Mouse (Mus musculus) forebrain, embryonic 11.5 days (tissue): ENCODE measurements around the gene 9830107B12Rik. TPM values are rescaled to one million over a fixed set of nuclear protein-coding genes. Genes with fewer than 3 reads are reported as not detected.
A peak's percentile ranks its signal among the peaks of the same experiment; 100 is the strongest.

Source experiments
- ATAC-seq: fragments of 200-750 bp; cut with Nextera tagmentation; replicated peaks from 2 replicates; pipeline ENCODE4 v1.8.0; 2017; ENCODE audit warnings: moderate TSS enrichment; ENCODE audit not compliant: low FRiP score
- DNase-seq: peaks from one replicate; pipeline ENCODE4 v3.0.0-alpha.2; 2017; ENCODE audit warnings: low spot score
- H3K27ac ChIP-seq: fragments of 300-500 bp; sonication (generic); 2 replicates; pipeline ENCODE4 v1.5.1; 2014; ENCODE audit warnings: low read depth, low read length
- H3K27me3 ChIP-seq: fragments of 300-500 bp; sonication (generic); 2 replicates; pipeline ENCODE4 v1.6.1; 2014; ENCODE audit warnings: mild to moderate bottlenecking, low read length, mixed read lengths; ENCODE audit not compliant: control insufficient read depth, insufficient read depth
- H3K36me3 ChIP-seq: fragments of 300-500 bp; sonication (generic); 2 replicates; pipeline ENCODE4 v1.6.1; 2014; ENCODE audit warnings: mild to moderate bottlenecking, low read length, moderate library complexity, mixed read lengths; ENCODE audit not compliant: control insufficient read depth, insufficient read depth
- H3K4me1 ChIP-seq: fragments of 300-500 bp; sonication (generic); replicated peaks from 2 replicates; pipeline ENCODE4 v1.6.1; 2014; ENCODE audit warnings: low read length, mixed read lengths; ENCODE audit not compliant: control insufficient read depth, insufficient read depth
- H3K4me2 ChIP-seq: fragments of 300-500 bp; sonication (generic); 2 replicates; pipeline ENCODE4 v1.6.1; 2014; ENCODE audit warnings: low read depth, mild to moderate bottlenecking, low read length, moderate library complexity, mixed read lengths; ENCODE audit not compliant: severe bottlenecking
- H3K4me3 ChIP-seq: fragments of 300-500 bp; sonication (generic); 2 replicates; pipeline ENCODE4 v1.5.1; 2014; ENCODE audit warnings: low read depth, low read length
- H3K9ac ChIP-seq: fragments of 300-500 bp; sonication (generic); 2 replicates; pipeline ENCODE4 v1.6.1; 2014; ENCODE audit warnings: low read length
- H3K9me3 ChIP-seq: fragments of 300-500 bp; sonication (generic); 2 replicates; pipeline ENCODE4 v1.6.1; 2016; ENCODE audit warnings: low read length, mixed read lengths; ENCODE audit not compliant: control insufficient read depth
- WGBS: fragments of 180-500 bp; shearing (Covaris S2); extraction: QIAGEN DNeasy Blood & Tissue Kit; methylation state at CpG from one replicate; pipeline ENCODE4 v1.1.7; 2014; 5-methylcytosine and 5-hydroxymethylcytosine counted together
- polyA plus RNA-seq: library from polyadenylated mRNA; unstranded; fragments of >200 nt; fragmentation: Nextera tagmentation; extraction: Ambion mirVana; gene quantifications from 2 replicates; pipeline ENCODE4 v1.2.1, GENCODE M21; 2014

9830107B12Rik gene
- polyA plus RNA-seq, 1 experiment from 2014 or later: not detected

DNA sequence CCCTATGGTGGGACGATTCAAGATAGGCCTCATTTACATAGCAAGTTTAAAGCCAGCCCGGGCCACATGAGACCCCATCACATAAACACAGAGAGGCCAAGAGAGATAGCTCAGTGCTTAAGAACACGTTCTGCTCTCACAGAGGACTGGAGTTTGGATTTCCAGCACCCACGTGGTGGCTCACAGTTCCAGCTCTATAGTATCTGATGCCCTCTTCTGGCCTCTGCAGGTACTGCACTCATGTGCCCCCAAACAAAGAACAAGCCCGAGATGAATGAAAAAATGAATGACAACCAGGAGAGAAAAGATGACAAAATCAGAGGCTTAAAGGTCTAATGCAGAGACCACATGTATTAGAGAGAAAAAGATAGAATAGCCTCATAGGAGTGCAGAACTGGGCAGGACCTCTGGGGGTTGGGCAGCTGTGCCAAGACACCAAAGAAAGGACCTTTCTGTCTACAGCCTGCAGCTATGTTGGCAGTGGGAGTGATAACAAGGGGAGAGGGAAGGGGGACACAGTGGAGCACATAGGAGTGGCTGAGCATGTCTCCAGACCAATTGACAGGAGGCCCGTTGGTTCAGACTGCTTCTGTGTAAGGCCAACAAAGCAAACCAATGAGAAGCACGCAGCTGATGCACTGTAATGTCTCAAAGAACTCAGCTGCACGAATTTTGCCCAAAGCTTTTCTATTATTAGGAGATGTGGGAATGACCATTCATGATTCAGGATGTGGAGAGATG lies 35.4 kb downstream of the 9830107B12Rik start:
- WGBS: 53% methylated on average over 8 of the region's 8 CpGs
- H3K27ac ChIP-seq: no peak overlapping the region
- no peaks in the 10 kb centered on the region for H3K4me1 ChIP-seq
- H3K9me3 ChIP-seq: peaks cover 3% of the 10 kb centered on the region; the same call in 1 of the 2 replicates
- ATAC-seq: no peak; the same call in 1 of the 2 replicates
- no peak overlapping the region for H3K4me2 ChIP-seq
- H3K4me3 ChIP-seq: no peak overlapping the region
- H3K36me3 ChIP-seq: no peaks in the 10 kb centered on the region
- no peak overlapping the region for H3K9ac ChIP-seq
- peak; percentile 74 for DNase-seq
- no peaks in the 10 kb centered on the region for H3K27me3 ChIP-seq

- no peak overlapping the region for H3K27ac ChIP-seq
- H3K4me1 ChIP-seq: no peaks in the 10 kb centered on the region
- no peak overlapping the region for H3K4me2 ChIP-seq
- peaks cover 1% of the 10 kb centered on the region; the same call in 1 of the 2 replicates for H3K9me3 ChIP-seq
- H3K9ac ChIP-seq: no peak overlapping the region
- 69% methylated on average over 3 of the region's 3 CpGs for WGBS
- no peaks in the 10 kb centered on the region for H3K27me3 ChIP-seq
- no peak for DNase-seq
- no peaks in the 10 kb centered on the region for H3K36me3 ChIP-seq
- no peak for ATAC-seq
- H3K4me3 ChIP-seq: no peak overlapping the region
Observed at GRCm38 (mm10) chr17:48108520-48108919, 37.5 kb downstream of the 9830107B12Rik start.

DNA sequence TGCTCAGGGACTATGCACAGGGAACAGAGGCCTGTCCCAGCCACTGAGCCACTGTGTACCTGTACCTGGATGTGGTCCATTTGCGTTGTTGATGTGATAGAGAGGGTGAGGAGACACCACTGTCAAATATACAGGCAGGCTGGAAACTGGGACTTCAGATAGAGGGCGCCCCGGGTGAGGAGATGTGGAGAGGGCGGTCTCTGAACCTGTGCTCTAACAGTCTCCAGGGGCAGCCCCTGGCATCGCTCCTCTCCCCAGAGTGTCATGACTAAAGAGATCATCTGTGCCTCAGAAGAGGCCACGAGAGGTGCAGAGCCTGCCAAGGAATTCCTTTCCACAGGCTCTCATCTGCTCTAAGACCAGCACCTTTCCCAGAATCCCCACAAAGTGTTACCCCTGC lies 38.2 kb downstream of the 9830107B12Rik start:
- no peak overlapping the region for H3K9ac ChIP-seq
- H3K27ac ChIP-seq: no peak overlapping the region
- no peaks in the 10 kb centered on the region for H3K9me3 ChIP-seq
- ATAC-seq (no peak), DNase-seq (no peak)
- no peaks in the 10 kb centered on the region for H3K4me1 ChIP-seq
- H3K27me3 ChIP-seq: no peaks in the 10 kb centered on the region
- no peak overlapping the region for H3K4me3 ChIP-seq
- no peak overlapping the region for H3K4me2 ChIP-seq
- 64% methylated on average over 6 of the region's 6 CpGs for WGBS
- no peaks in the 10 kb centered on the region for H3K36me3 ChIP-seq

- no peaks in the 10 kb centered on the region for H3K36me3 ChIP-seq
- 54% methylated on average over 4 of the region's 4 CpGs for WGBS
- ATAC-seq (no peak), DNase-seq (no peak)
- no peaks in the 10 kb centered on the region for H3K4me1 ChIP-seq
- H3K4me3 ChIP-seq: no peak overlapping the region
- H3K4me2 ChIP-seq: no peak overlapping the region
- no peak overlapping the region for H3K27ac ChIP-seq
- no peaks in the 10 kb centered on the region for H3K27me3 ChIP-seq
- no peak overlapping the region for H3K9ac ChIP-seq
- H3K9me3 ChIP-seq: no peaks in the 10 kb centered on the region
Observed at GRCm38 (mm10) chr17:48107333-48107732, 38.7 kb downstream of the 9830107B12Rik start.

GRCm38 (mm10) chr17:48100441-48101417 lies 45.3 kb downstream of the 9830107B12Rik start:
- Histone ChIP-seq H3K27ac (no peak overlapping the region), H3K9me3 (no peaks in the 10 kb centered on the region), H3K9ac (no peak overlapping the region), H3K4me1 (peaks cover 24% of the 10 kb centered on the region), H3K4me3 (peak overlapping the region; percentile 11; the same call in 1 of the 2 replicates), H3K27me3 (peaks cover 45% of the 10 kb centered on the region), H3K36me3 (no peaks in the 10 kb centered on the region), H3K4me2 (peak overlapping the region; percentile 36)
- WGBS: 12% methylated on average over 20 of the region's 21 CpGs
- DNase-seq (peak; percentile 94), ATAC-seq (peak; percentile 62)

DNA sequence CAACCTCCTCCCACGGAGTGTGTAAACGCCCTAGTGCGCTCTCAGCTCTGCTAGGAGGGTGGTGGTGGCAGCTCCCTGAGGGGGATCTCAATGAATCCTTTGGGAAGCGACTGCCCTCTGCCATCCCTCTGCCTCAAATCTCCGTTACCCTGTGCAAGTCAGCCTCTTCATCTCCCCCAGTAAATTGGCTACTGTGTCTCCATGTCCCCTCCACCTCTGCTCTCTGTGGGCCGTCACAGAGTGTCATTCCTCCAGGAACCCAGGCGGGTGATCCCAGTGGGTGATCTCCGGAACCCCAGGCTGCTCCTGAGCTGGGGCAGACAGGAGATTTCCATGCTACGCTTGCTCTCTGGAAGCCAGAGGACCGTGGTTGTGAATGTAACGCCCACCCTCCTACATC lies 46.8 kb downstream of the 9830107B12Rik start:
- WGBS: 7% methylated on average over 11 of the region's 11 CpGs
- no peak for ATAC-seq
- Histone ChIP-seq H3K9ac (no peak overlapping the region), H3K9me3 (no peaks in the 10 kb centered on the region), H3K27me3 (peaks cover 59% of the 10 kb centered on the region), H3K4me1 (peaks cover 26% of the 10 kb centered on the region), H3K4me3 (no peak overlapping the region), H3K4me2 (no peak overlapping the region), H3K36me3 (no peaks in the 10 kb centered on the region), H3K27ac (no peak overlapping the region)
- DNase-seq: no peak

GRCm38 (mm10) chr17:48098528-48098890 lies 47.6 kb downstream of the 9830107B12Rik start:
- Histone ChIP-seq H3K9me3 (peaks cover 2% of the 10 kb centered on the region; the same call in 1 of the 2 replicates), H3K4me3 (0 out of 2 replicates have a peak overlapping the region, but pooled peaks have one; percentile 23), H3K27me3 (peaks cover 66% of the 10 kb centered on the region), H3K9ac (no peak overlapping the region), H3K4me2 (peak overlapping the region; percentile 52; the same call in 1 of the 2 replicates), H3K36me3 (no peaks in the 10 kb centered on the region), H3K27ac (no peak overlapping the region), H3K4me1 (peaks cover 26% of the 10 kb centered on the region)
- ATAC-seq (no peak), DNase-seq (peak; percentile 58)
- under 1% methylated on average over 19 of the region's 19 CpGs for WGBS

GRCm38 (mm10) chr17:48097743-48098527 lies 48.1 kb downstream of the 9830107B12Rik start:
- H3K36me3 ChIP-seq: no peaks in the 10 kb centered on the region
- H3K27ac ChIP-seq: no peak overlapping the region
- peaks cover 4% of the 10 kb centered on the region; the same call in 1 of the 2 replicates for H3K9me3 ChIP-seq
- peaks cover 66% of the 10 kb centered on the region for H3K27me3 ChIP-seq
- H3K9ac ChIP-seq: peak overlapping the region; percentile 35; the same call in 1 of the 2 replicates
- H3K4me3 ChIP-seq: peak overlapping the region; percentile 23
- H3K4me2 ChIP-seq: peak overlapping the region; percentile 52
- under 1% methylated on average over 40 of the region's 43 CpGs for WGBS
- ATAC-seq (no peak), DNase-seq (peak; percentile 73)
- peaks cover 26% of the 10 kb centered on the region for H3K4me1 ChIP-seq
